Mouse (Mus musculus) limb, embryonic 11.5 days (tissue): ENCODE measurements at regions not wholly inside any gene's neighbourhood (a gene's known extent, or its start where the extent isn't known, plus 50 kb on each side); places are given as distances from the start of the nearest gene placed in this dataset.

Source experiments
- ATAC-seq: fragments of 200-750 bp; cut with Nextera tagmentation; 2 replicates; pipeline ENCODE4 v1.8.0; 2017; ENCODE audit warnings: low read depth; ENCODE audit not compliant: insufficient number of reproducible peaks, low FRiP score, low TSS enrichment
- DNase-seq: peaks from one replicate; pipeline ENCODE4 v3.0.0-alpha.2; 2015; ENCODE audit warnings: low spot score
- H3K27ac ChIP-seq: fragments of 300-500 bp; sonication (generic); replicated peaks from 2 replicates; pipeline ENCODE4 v1.5.1; 2014; ENCODE audit warnings: low read depth, mild to moderate bottlenecking, low read length
- H3K27me3 ChIP-seq: fragments of 300-500 bp; sonication (generic); 2 replicates; pipeline ENCODE4 v1.6.1; 2014; ENCODE audit warnings: mild to moderate bottlenecking, low read length, mixed read lengths; ENCODE audit not compliant: control insufficient read depth, insufficient read depth
- H3K36me3 ChIP-seq: fragments of 300-500 bp; sonication (generic); 2 replicates; pipeline ENCODE4 v1.6.1; 2014; ENCODE audit warnings: mild to moderate bottlenecking, low read length, moderate library complexity, mixed read lengths; ENCODE audit not compliant: control insufficient read depth, insufficient read depth
- H3K4me1 ChIP-seq: fragments of 300-500 bp; sonication (generic); 2 replicates; pipeline ENCODE4 v1.6.1; 2014; ENCODE audit warnings: low read length, mixed read lengths; ENCODE audit not compliant: control insufficient read depth, insufficient read depth
- H3K4me2 ChIP-seq: fragments of 300-500 bp; sonication (generic); 2 replicates; pipeline ENCODE4 v1.6.1; 2014; ENCODE audit warnings: low read depth, mild to moderate bottlenecking, moderate library complexity; ENCODE audit not compliant: severe bottlenecking
- H3K4me3 ChIP-seq: fragments of 300-500 bp; sonication (generic); 2 replicates; pipeline ENCODE4 v1.5.1; 2014; ENCODE audit warnings: low read depth, low read length
- H3K9ac ChIP-seq: fragments of 300-500 bp; sonication (generic); 2 replicates; pipeline ENCODE4 v1.6.1; 2014; ENCODE audit warnings: mild to moderate bottlenecking, low read length
- H3K9me3 ChIP-seq: fragments of 300-500 bp; sonication (generic); 2 replicates; pipeline ENCODE4 v1.6.1; 2016; ENCODE audit warnings: low read length; ENCODE audit not compliant: control insufficient read depth
- WGBS: fragments of 180-500 bp; shearing (Covaris S2); extraction: QIAGEN DNeasy Blood & Tissue Kit; methylation state at CpG from one replicate; pipeline ENCODE4 v1.1.7; 2014; 5-methylcytosine and 5-hydroxymethylcytosine counted together

DNA sequence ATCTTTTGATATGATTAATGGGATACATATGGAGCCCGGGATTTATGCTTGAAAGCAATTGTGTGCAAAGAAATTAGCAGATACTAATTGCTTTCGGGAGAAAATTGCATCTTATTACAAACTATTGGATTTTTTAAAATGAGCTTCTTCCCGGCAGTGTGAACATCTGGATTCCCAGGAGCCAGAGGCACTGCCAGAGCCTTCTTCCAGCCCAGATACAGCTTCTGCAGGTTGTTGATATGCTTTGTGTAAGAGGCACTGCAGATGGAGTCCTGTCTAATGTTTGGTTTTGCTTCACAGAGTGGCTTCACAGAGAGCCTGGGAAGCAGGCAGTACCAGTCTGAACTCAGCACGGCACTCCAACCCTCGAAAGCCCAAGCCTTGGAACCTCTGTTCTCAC lies 207.9 kb upstream of the Six2 start:
- Histone ChIP-seq H3K9ac (no peak overlapping the region), H3K9me3 (no peaks in the 10 kb centered on the region), H3K36me3 (no peaks in the 10 kb centered on the region), H3K4me3 (no peak overlapping the region), H3K27me3 (no peaks in the 10 kb centered on the region), H3K4me1 (peaks cover 4% of the 10 kb centered on the region; the same call in 1 of the 2 replicates), H3K27ac (no peak overlapping the region), H3K4me2 (no peak overlapping the region)
- no peak for ATAC-seq
- DNase-seq: no peak
- 74% methylated on average over 5 of the region's 5 CpGs for WGBS

DNA sequence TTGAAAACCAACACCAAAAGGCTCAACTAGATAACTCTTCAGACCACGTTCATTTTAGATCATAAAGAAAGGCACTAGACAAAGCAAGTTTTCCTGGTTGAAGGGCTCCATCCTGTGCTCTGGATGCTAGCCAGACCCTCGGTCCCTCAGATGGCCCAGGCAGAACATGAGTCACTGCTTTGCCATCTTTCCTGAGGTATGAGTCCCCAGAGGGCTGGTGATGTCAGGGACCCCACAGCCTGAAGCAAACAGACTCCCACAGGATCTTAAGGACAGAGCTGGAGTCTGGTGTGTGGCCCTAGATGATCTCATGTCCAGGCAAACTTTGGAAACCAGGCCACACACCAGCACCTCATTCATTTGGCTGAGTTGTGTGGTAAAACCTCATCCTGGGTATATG lies 203.2 kb upstream of the Six2 start:
- DNase-seq (no peak), ATAC-seq (no peak)
- Histone ChIP-seq H3K9ac (no peak overlapping the region), H3K4me3 (no peak overlapping the region), H3K36me3 (no peaks in the 10 kb centered on the region), H3K4me2 (no peak overlapping the region), H3K27ac (no peak overlapping the region), H3K9me3 (no peaks in the 10 kb centered on the region), H3K4me1 (peaks cover 18% of the 10 kb centered on the region), H3K27me3 (0 out of 2 replicates have a peak, but pooled peaks cover 2% of the 10 kb centered on the region)
- WGBS: 86% methylated on average over 2 of the region's 2 CpGs

DNA sequence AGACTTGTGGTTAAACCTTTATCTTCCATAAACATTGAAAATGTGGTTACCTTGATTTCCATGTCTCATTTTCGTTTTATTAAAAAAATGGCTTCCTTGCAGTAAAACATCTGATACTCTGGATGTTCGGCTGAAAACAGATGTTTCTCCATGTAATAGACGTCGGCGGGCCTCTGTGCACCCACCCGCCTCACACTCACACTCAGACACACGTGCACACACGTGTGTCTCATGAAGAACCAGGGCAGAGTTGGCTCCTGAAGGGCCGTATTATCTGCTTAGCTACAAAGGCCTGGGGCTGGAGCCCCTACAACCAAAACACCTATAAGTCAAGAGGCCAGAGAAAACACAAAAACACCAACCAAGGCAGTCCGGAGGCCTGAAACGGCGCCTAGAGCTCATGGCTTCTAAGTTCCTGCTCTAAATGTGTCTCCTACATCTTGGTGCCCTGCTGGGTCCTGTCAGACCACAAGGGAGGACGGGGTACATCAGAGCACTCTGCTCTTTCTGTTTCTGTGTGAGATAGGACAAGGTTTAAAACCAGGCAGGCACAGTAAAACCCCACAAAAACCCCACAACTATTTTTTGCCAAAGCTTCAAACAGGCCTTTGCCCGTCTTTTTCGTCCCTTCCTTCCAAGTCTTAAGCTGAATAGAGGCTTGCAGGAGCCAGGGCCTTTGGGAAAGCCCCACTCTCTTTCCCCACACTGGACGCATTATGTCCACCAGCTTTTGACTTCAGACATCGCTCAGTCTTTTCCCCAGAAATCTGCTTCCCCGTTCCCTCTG lies 201.9 kb upstream of the Six2 start:
- Histone ChIP-seq H3K36me3 (no peaks in the 10 kb centered on the region), H3K27me3 (0 out of 2 replicates have a peak, but pooled peaks cover 2% of the 10 kb centered on the region), H3K4me1 (peaks cover 18% of the 10 kb centered on the region), H3K4me3 (no peak overlapping the region), H3K4me2 (no peak overlapping the region), H3K27ac (no peak overlapping the region), H3K9ac (no peak overlapping the region), H3K9me3 (no peaks in the 10 kb centered on the region)
- DNase-seq: no peak
- 67% methylated on average over 18 of the region's 18 CpGs for WGBS
- no peak; the same call in 1 of the 2 replicates for ATAC-seq

DNA sequence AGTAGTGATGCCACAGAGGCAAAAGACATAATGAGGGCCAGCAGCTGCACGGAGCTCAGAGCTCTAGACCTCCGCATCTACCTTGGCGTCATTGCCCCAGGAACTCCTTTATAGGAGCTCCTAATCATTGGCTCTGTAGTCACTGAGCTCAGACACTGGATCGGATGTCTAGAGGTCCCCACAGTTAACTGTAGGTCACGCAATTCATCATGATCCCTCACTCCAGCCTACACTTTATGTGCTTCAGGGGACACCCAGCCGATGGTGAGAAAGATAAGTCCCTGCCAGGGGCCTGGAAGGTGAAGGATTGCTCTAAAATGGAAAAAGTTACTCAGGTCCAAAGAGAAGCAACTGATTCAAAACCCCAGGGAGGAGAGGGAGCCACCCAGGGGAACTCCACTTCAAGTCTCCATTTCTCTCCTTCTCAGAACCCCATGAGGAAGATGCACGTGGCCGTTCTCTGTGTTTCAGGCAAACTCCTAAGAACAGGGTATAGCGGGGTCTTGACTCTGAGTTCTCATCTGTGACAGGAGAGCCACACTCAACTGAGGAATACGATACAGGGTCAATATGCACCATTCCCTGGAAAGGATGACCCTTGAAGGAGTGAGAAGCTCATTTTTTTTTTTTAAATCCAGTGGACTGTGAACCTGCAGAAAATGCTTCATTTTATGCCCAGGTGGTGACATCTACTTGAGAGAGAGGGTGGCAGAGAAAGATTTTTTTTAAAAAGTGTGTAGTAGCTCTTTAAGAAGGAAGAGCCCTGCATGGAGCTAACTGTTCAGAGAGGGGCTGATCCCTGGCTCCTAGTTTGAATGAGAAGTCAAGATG lies 200.7 kb upstream of the Six2 start:
- 70% methylated on average over 10 of the region's 10 CpGs for WGBS
- ATAC-seq: no peak

DNA sequence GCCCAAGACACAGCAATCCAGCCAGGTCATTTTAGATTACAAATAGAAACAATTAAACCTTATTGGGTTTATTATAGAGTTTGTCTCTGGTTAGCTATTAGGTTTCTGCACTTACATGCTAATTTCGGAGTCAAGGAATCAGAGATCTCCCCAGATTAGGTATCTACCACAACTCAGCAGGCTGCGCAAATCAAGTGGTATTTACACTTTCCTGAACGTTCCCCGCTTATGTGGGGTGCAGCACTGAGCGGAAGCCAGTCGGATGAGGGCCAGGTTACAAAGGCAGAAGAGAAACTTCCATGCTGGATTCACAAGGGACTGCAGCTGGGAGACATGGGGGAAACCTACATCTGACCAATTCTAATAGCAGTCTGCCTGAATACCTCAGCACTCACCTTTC lies 198.6 kb upstream of the Six2 start:
- WGBS: 87% methylated on average over 6 of the region's 6 CpGs
- no peak overlapping the region for H3K9ac ChIP-seq
- no peaks in the 10 kb centered on the region for H3K36me3 ChIP-seq
- H3K4me3 ChIP-seq: no peak overlapping the region
- DNase-seq (no peak), ATAC-seq (no peak)
- H3K4me2 ChIP-seq: no peak overlapping the region
- 0 out of 2 replicates have a peak, but pooled peaks cover 2% of the 10 kb centered on the region for H3K27me3 ChIP-seq
- no peaks in the 10 kb centered on the region for H3K9me3 ChIP-seq
- H3K4me1 ChIP-seq: peaks cover 25% of the 10 kb centered on the region
- no peak overlapping the region for H3K27ac ChIP-seq

More for the DNA sequence above, 200.7 kb upstream of the Six2 start:
- no peak overlapping the region for H3K9ac ChIP-seq
- H3K4me1 ChIP-seq: peaks cover 18% of the 10 kb centered on the region
- H3K36me3 ChIP-seq: no peaks in the 10 kb centered on the region
- H3K27me3 ChIP-seq: 0 out of 2 replicates have a peak, but pooled peaks cover 2% of the 10 kb centered on the region
- no peaks in the 10 kb centered on the region for H3K9me3 ChIP-seq
- DNase-seq: no peak
- no peak overlapping the region for H3K4me3 ChIP-seq
- H3K27ac ChIP-seq: no peak overlapping the region
- no peak overlapping the region for H3K4me2 ChIP-seq

DNA sequence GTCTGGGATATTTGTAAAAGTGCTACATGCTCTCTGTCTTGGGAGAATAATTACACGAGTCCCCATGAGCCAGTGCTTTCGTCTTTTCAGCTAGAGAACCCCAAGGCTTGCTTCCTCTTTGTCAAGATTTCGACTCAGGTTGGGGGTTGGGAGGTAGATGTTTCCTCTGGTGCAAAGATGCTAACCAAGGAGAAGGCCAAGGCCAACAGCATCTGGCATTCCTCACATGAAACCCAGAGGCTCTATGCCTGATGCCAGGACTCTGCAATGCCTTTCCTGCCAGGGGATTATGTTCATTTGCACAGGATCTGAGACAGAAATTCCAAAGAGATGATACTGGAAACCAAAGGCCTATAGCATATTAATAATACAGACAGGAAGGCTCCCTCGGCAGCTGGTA lies 198.2 kb upstream of the Six2 start:
- no peak overlapping the region for H3K27ac ChIP-seq
- ATAC-seq: no peak
- H3K4me2 ChIP-seq: no peak overlapping the region
- 83% methylated on average over 4 of the region's 4 CpGs for WGBS
- H3K4me3 ChIP-seq: no peak overlapping the region
- H3K36me3 ChIP-seq: no peaks in the 10 kb centered on the region
- no peak overlapping the region for H3K9ac ChIP-seq
- no peak for DNase-seq
- 0 out of 2 replicates have a peak, but pooled peaks cover 2% of the 10 kb centered on the region for H3K27me3 ChIP-seq
- H3K9me3 ChIP-seq: no peaks in the 10 kb centered on the region
- peaks cover 27% of the 10 kb centered on the region for H3K4me1 ChIP-seq

DNA sequence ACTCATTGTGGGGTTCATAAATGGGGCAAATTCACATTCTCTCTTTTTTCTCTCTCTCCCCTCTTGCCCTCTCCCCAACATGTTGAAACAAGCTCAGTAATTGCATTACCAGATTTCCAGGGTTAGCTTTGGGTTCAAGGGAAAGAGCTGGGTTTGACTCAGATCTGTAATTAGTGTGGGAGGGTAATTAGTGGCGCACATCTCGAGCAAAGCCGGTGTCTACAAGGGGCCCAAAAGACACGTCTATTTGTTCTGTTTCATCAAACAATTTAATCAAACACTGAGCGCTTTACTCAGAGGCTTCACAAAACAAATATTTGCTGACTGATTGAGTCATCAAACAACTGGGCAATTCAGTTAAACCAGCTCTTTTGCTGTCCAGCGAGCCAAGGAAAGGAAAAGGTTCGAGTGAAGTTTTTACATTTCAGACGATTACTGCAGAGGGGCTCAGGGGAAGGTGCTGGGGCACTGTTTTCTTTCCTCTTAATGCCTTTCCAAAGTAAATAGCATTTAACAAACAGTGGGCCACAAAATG lies 193.6 kb upstream of the Six2 start:
- no peak for ATAC-seq
- Histone ChIP-seq H3K4me3 (no peak overlapping the region), H3K27ac (no peak overlapping the region; the same call in 1 of the 2 replicates), H3K36me3 (no peaks in the 10 kb centered on the region), H3K9me3 (no peaks in the 10 kb centered on the region), H3K4me2 (no peak overlapping the region), H3K27me3 (no peaks in the 10 kb centered on the region), H3K4me1 (peaks cover 18% of the 10 kb centered on the region), H3K9ac (no peak overlapping the region)
- no peak for DNase-seq
- WGBS: 23% methylated on average over 8 of the region's 8 CpGs

DNA sequence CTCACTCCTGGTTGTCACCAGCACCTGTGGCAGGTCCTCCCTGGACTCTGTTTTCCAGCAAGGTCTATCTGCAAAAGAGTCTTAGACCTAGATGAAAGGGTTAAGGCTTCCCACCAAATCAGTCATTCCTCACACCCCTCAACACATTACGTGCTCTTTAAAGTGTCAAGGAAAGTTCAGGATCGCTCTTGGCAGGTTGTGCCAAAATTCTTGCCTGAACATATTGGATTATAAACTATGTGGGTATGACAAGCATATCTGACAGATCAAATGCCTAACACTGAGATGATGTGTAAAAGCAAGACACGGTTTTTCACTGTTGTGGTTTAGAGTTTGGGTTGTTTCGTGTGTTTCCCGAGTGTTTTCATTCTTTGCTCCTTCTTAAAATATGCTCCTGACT lies 193.0 kb upstream of the Six2 start:
- H3K9ac ChIP-seq: no peak overlapping the region
- ATAC-seq (no peak), DNase-seq (peak; percentile 41)
- H3K9me3 ChIP-seq: no peaks in the 10 kb centered on the region
- no peaks in the 10 kb centered on the region for H3K36me3 ChIP-seq
- peaks cover 21% of the 10 kb centered on the region for H3K4me1 ChIP-seq
- no peak overlapping the region for H3K4me3 ChIP-seq
- H3K4me2 ChIP-seq: no peak overlapping the region
- WGBS: 17% methylated on average over 5 of the region's 5 CpGs
- no peaks in the 10 kb centered on the region for H3K27me3 ChIP-seq
- H3K27ac ChIP-seq: no peak overlapping the region
